Mouse (Mus musculus): ENCODE results near the gene Id3. TPM values are rescaled to one million over a fixed set of nuclear protein-coding genes. Genes with fewer than 3 reads are reported as not detected.

Id3 gene
- polyA plus RNA-seq, 1 experiment from 2014 or later, result 404 TPM

DNA sequence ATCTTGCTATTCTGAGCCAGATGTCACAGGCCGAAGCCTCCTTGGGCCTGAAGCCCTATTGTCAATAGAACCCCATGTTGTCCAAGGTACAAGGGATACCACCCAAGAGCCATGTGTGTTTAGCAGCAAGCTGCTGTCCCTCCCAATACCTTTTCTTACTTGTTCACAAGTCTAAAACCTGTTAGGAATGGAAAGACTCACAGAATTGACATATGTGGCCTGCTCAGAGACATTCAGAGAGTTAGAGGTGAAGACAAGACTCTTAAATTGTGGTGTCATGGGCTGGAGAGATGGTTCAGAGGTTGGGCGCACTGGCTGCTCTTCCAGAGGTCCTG, 5.7 kb downstream of the Id3 start:
- no peak overlapping the region for H3K9ac ChIP-seq (ENCODE audit: low read depth, low read length)
- ATAC-seq (ENCODE audit: low read depth) (no peak), DNase-seq (ENCODE audit: low spot score) (no peak)
- no peak overlapping the region for H3K4me2 ChIP-seq (ENCODE audit: low read depth, low read length)
- H3K36me3 ChIP-seq (ENCODE audit: control insufficient read depth, insufficient read depth, low read length), result peaks cover 13% of the 10 kb centered on the region; the same call in 1 of the 2 replicates
- WGBS, result 78% methylated on average over 2 of the region's 2 CpGs
- H3K27ac ChIP-seq (replicated peaks; ENCODE audit: low read depth, low read length), result peak overlapping the region; percentile 97
- peaks cover 35% of the 10 kb centered on the region for H3K4me1 ChIP-seq (ENCODE audit: control insufficient read depth, insufficient read depth, low read length)
- no peaks in the 10 kb centered on the region for H3K9me3 ChIP-seq (ENCODE audit: control insufficient read depth, low read length)
- H3K4me3 ChIP-seq (ENCODE audit: low read depth, low read length), result no peak overlapping the region
- no peaks in the 10 kb centered on the region for H3K27me3 ChIP-seq (replicated peaks; ENCODE audit: control insufficient read depth, insufficient read depth, low read length)

DNA sequence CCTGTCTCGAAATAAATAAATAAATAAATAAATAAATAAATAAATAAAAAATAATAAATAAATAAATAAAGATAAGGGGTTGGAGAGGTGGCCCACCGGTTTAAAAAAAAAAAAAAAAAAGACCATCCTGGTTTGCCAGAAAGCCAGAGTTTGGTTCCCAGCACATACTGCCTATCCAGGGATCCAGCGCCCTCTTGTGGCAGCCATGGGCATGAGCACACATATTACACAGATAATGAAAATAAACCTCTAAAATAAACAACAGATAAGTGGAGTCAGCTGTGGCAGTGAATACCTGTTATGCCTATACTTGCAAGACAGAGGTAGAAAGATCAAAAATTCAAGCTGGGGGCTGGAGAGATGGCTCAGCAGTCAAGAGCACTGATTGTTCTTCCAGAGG, 6.4 kb downstream of the Id3 start:
- DNase-seq (ENCODE audit: low spot score) (peak; percentile 63), ATAC-seq (ENCODE audit: low read depth) (no peak)
- Histone ChIP-seq H3K27ac (replicated peaks; ENCODE audit: low read depth, low read length) (peak overlapping the region; percentile 79), H3K9ac (ENCODE audit: low read depth, low read length) (no peak overlapping the region), H3K27me3 (replicated peaks; ENCODE audit: control insufficient read depth, insufficient read depth, low read length) (no peaks in the 10 kb centered on the region), H3K36me3 (ENCODE audit: control insufficient read depth, insufficient read depth, low read length) (peaks cover 12% of the 10 kb centered on the region; the same call in 1 of the 2 replicates), H3K4me2 (ENCODE audit: low read depth, low read length) (no peak overlapping the region), H3K4me1 (ENCODE audit: control insufficient read depth, insufficient read depth, low read length) (peaks cover 35% of the 10 kb centered on the region), H3K4me3 (ENCODE audit: low read depth, low read length) (no peak overlapping the region), H3K9me3 (ENCODE audit: control insufficient read depth, low read length) (no peaks in the 10 kb centered on the region)
- WGBS, result 45% methylated on average over 3 of the region's 3 CpGs

- no peak overlapping the region for H3K4me3 ChIP-seq (ENCODE audit: low read depth, low read length)
- no peak overlapping the region for H3K9ac ChIP-seq (ENCODE audit: low read depth, low read length)
- H3K4me2 ChIP-seq (ENCODE audit: low read depth, low read length), result no peak overlapping the region
- DNase-seq (ENCODE audit: low spot score) (peak; percentile 85), ATAC-seq (ENCODE audit: low read depth) (no peak; the same call in 1 of the 2 replicates)
- peaks cover 35% of the 10 kb centered on the region for H3K4me1 ChIP-seq (ENCODE audit: control insufficient read depth, insufficient read depth, low read length)
- no peaks in the 10 kb centered on the region for H3K9me3 ChIP-seq (ENCODE audit: control insufficient read depth, low read length)
- H3K27ac ChIP-seq (replicated peaks; ENCODE audit: low read depth, low read length), result peak overlapping the region; percentile 79
- H3K27me3 ChIP-seq (replicated peaks; ENCODE audit: control insufficient read depth, insufficient read depth, low read length), result no peaks in the 10 kb centered on the region
- peaks cover 3% of the 10 kb centered on the region; the same call in 1 of the 2 replicates for H3K36me3 ChIP-seq (ENCODE audit: control insufficient read depth, insufficient read depth, low read length)
- 12% methylated on average over 4 of the region's 4 CpGs for WGBS
These were observed 7.3 kb downstream of the Id3 start for GRCm38 (mm10) chr4:136150596-136150995.

GRCm38 (mm10) chr4:136152821-136153220, 9.5 kb downstream of the Id3 start:
- Histone ChIP-seq H3K4me3 (ENCODE audit: low read depth, low read length) (no peak overlapping the region), H3K4me2 (ENCODE audit: low read depth, low read length) (no peak overlapping the region), H3K9ac (ENCODE audit: low read depth, low read length) (no peak overlapping the region), H3K27me3 (replicated peaks; ENCODE audit: control insufficient read depth, insufficient read depth, low read length) (no peaks in the 10 kb centered on the region), H3K9me3 (ENCODE audit: control insufficient read depth, low read length) (no peaks in the 10 kb centered on the region), H3K27ac (replicated peaks; ENCODE audit: low read depth, low read length) (no peak overlapping the region), H3K4me1 (ENCODE audit: control insufficient read depth, insufficient read depth, low read length) (peaks cover 23% of the 10 kb centered on the region), H3K36me3 (ENCODE audit: control insufficient read depth, insufficient read depth, low read length) (no peaks in the 10 kb centered on the region)
- ATAC-seq (ENCODE audit: low read depth), result no peak
- no peak for DNase-seq (ENCODE audit: low spot score)
- WGBS, result 90% methylated on average over 4 of the region's 4 CpGs

DNA sequence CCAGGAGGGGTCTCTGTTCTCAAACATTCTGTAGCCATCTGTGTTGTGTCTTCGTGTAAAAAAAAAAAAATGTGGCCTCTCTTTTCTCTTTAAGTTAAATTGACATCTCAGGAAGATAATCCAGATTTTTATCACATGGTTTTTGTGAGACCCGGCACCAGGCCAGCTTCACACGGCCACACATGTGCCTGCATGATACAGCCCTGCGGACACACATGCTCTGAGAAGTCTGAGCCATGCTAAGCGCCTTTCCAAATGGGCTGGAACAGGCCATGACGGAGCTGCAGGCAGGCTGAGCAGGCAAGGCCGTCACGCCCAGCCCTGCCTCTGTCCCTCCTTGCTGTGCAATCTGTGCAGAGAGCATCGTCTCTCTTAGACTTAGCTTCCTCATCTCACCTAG, 11.2 kb downstream of the Id3 start:
- H3K4me3 ChIP-seq (ENCODE audit: low read depth, low read length), result no peak overlapping the region
- H3K9me3 ChIP-seq (ENCODE audit: control insufficient read depth, low read length), result no peaks in the 10 kb centered on the region
- DNase-seq (ENCODE audit: low spot score) (peak; percentile 66), ATAC-seq (ENCODE audit: low read depth) (no peak)
- H3K4me2 ChIP-seq (ENCODE audit: low read depth, low read length), result no peak overlapping the region
- no peaks in the 10 kb centered on the region for H3K27me3 ChIP-seq (replicated peaks; ENCODE audit: control insufficient read depth, insufficient read depth, low read length)
- H3K36me3 ChIP-seq (ENCODE audit: control insufficient read depth, insufficient read depth, low read length), result no peaks in the 10 kb centered on the region
- no peak overlapping the region for H3K9ac ChIP-seq (ENCODE audit: low read depth, low read length)
- peaks cover 14% of the 10 kb centered on the region for H3K4me1 ChIP-seq (ENCODE audit: control insufficient read depth, insufficient read depth, low read length)
- H3K27ac ChIP-seq (replicated peaks; ENCODE audit: low read depth, low read length), result 0 out of 2 replicates have a peak overlapping the region, but pooled peaks have one; percentile 29
- 45% methylated on average over 9 of the region's 9 CpGs for WGBS

GRCm38 (mm10) chr4:136158498-136158897, 15.2 kb downstream of the Id3 start:
- DNase-seq (ENCODE audit: low spot score), result no peak
- 80% methylated on average over 6 of the region's 6 CpGs for WGBS
- Histone ChIP-seq H3K4me3 (ENCODE audit: low read depth, low read length) (no peak overlapping the region), H3K36me3 (ENCODE audit: control insufficient read depth, insufficient read depth, low read length) (no peaks in the 10 kb centered on the region), H3K4me2 (ENCODE audit: low read depth, low read length) (no peak overlapping the region), H3K9ac (ENCODE audit: low read depth, low read length) (no peak overlapping the region), H3K27me3 (replicated peaks; ENCODE audit: control insufficient read depth, insufficient read depth, low read length) (no peaks in the 10 kb centered on the region), H3K4me1 (ENCODE audit: control insufficient read depth, insufficient read depth, low read length) (0 out of 2 replicates have a peak, but pooled peaks cover 5% of the 10 kb centered on the region), H3K27ac (replicated peaks; ENCODE audit: low read depth, low read length) (no peak overlapping the region), H3K9me3 (ENCODE audit: control insufficient read depth, low read length) (no peaks in the 10 kb centered on the region)
- ATAC-seq (ENCODE audit: low read depth), result no peak

DNA sequence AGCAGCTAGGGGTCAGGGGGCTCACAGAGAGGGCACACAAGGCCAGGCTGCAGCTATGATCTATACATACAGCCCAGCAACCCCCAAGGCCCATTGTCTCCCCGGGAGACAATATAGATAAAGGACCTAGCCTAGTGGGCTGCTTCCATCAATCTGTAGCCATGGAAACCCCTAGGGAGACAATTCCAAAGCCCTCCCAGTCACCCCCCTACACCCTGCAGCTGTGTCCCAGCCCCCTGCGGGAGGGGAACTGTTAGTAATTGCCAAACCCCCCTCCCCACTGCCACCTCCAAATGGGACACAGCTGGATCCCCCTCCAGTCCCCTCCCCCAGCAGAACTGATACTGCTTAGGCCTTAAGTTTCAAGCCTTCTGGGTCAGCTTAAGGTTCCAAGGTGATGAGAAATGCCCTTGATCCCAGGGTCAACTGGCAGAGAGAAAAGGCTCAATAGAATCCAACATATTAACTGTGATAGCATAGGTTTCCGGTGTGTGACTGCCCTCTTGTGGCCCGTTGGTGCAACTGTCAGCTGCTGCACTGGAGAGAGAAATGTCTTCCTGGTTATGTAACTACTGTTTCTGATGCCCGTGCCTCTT, 16.6 kb downstream of the Id3 start:
- Histone ChIP-seq H3K36me3 (ENCODE audit: control insufficient read depth, insufficient read depth, low read length) (no peaks in the 10 kb centered on the region), H3K4me2 (ENCODE audit: low read depth, low read length) (no peak overlapping the region), H3K9ac (ENCODE audit: low read depth, low read length) (no peak overlapping the region), H3K27ac (replicated peaks; ENCODE audit: low read depth, low read length) (no peak overlapping the region), H3K27me3 (replicated peaks; ENCODE audit: control insufficient read depth, insufficient read depth, low read length) (no peaks in the 10 kb centered on the region), H3K9me3 (ENCODE audit: control insufficient read depth, low read length) (no peaks in the 10 kb centered on the region), H3K4me1 (ENCODE audit: control insufficient read depth, insufficient read depth, low read length) (0 out of 2 replicates have a peak, but pooled peaks cover 5% of the 10 kb centered on the region), H3K4me3 (ENCODE audit: low read depth, low read length) (no peak overlapping the region)
- DNase-seq (ENCODE audit: low spot score), result peak; percentile 82
- 14% methylated on average over 5 of the region's 5 CpGs for WGBS
- ATAC-seq (ENCODE audit: low read depth), result peak; percentile 39

- no peak overlapping the region for H3K4me3 ChIP-seq (ENCODE audit: low read depth, low read length)
- H3K27me3 ChIP-seq (replicated peaks; ENCODE audit: control insufficient read depth, insufficient read depth, low read length), result no peaks in the 10 kb centered on the region
- H3K27ac ChIP-seq (replicated peaks; ENCODE audit: low read depth, low read length), result no peak overlapping the region
- 0 out of 2 replicates have a peak, but pooled peaks cover 5% of the 10 kb centered on the region for H3K4me1 ChIP-seq (ENCODE audit: control insufficient read depth, insufficient read depth, low read length)
- WGBS, result under 1% methylated on average over 11 of the region's 11 CpGs
- H3K9ac ChIP-seq (ENCODE audit: low read depth, low read length), result no peak overlapping the region
- no peak overlapping the region for H3K4me2 ChIP-seq (ENCODE audit: low read depth, low read length)
- H3K36me3 ChIP-seq (ENCODE audit: control insufficient read depth, insufficient read depth, low read length), result no peaks in the 10 kb centered on the region
- no peaks in the 10 kb centered on the region for H3K9me3 ChIP-seq (ENCODE audit: control insufficient read depth, low read length)
- DNase-seq (ENCODE audit: low spot score), result peak; percentile 89
- peak; percentile 82 for ATAC-seq (ENCODE audit: low read depth)
These were observed 20.2 kb downstream of the Id3 start for GRCm38 (mm10) chr4:136163448-136163847.

DNA sequence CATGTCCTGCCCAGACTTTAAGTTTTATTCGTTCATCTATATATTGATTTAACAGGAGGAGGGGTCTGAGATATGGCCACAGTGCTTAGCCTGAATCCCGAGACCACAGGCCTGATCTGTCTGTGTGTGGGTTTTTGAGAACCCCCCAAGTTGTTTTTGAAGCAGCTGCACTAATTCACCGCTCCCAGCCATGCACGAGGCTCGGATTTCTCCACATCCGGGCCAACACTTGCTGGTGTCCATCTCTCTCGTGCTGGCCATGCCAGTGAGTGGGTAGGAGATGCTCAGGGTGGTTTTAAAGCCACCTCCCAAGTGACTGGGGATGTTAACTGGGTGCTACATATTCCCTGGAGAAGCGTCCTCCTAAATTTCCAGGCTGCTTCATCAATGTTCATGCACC, 21.7 kb downstream of the Id3 start:
- Histone ChIP-seq H3K9me3 (ENCODE audit: control insufficient read depth, low read length) (no peaks in the 10 kb centered on the region), H3K27me3 (replicated peaks; ENCODE audit: control insufficient read depth, insufficient read depth, low read length) (no peaks in the 10 kb centered on the region), H3K4me1 (ENCODE audit: control insufficient read depth, insufficient read depth, low read length) (no peaks in the 10 kb centered on the region), H3K4me3 (ENCODE audit: low read depth, low read length) (no peak overlapping the region), H3K36me3 (ENCODE audit: control insufficient read depth, insufficient read depth, low read length) (no peaks in the 10 kb centered on the region), H3K27ac (replicated peaks; ENCODE audit: low read depth, low read length) (no peak overlapping the region), H3K4me2 (ENCODE audit: low read depth, low read length) (no peak overlapping the region), H3K9ac (ENCODE audit: low read depth, low read length) (no peak overlapping the region)
- ATAC-seq (ENCODE audit: low read depth), result peak; percentile 26; the same call in 1 of the 2 replicates
- DNase-seq (ENCODE audit: low spot score), result peak; percentile 62
- 52% methylated on average over 8 of the region's 8 CpGs for WGBS

Data from embryonic facial prominence, embryonic 14.5 days (tissue).